Mouse (Mus musculus): ENCODE measurements around the gene Gtf2a1l.

GRCm38 (mm10) chr17:88652010-88652409, 16.4 kb upstream of the Gtf2a1l start:
- no peak for TF ChIP-seq POLR2A (IDR thresholded peaks at IDR 0.05; ENCODE audit: borderline replicate concordance, insufficient read depth, low read length)
- TF ChIP-seq CTCF (IDR thresholded peaks at IDR 0.05; ENCODE audit: borderline replicate concordance, insufficient read depth, low read depth, low read length), result peak; percentile 79
